Mouse (Mus musculus): ENCODE measurements around the gene Mafb.

The Mafb gene

DNA sequence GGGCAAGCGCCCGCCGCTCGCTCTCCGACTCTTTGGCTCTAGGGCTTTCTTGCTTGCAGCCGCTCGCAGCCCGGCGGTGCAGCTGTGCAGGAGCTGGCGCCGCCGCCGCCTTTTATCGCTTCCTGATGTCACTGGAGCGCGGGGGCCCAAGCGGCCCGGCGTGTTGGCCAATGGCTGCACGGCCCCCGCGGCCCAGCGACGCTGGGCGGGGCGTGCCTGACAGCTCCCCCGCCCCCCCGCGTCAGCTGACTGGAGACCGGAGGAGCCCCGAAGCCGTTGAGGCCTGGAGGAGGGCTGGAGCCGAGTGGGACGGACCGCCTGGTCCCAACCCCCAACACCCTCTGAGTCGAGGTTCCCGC, at the start of gene Mafb:
Gene Mafb (minus strand): TSS at position 86 of the 359 bp plus-strand sequence.
- peak; percentile 97 for DNase-seq

GRCm38 (mm10) chr2:160415161-160415560, 48.3 kb upstream of the Mafb start:
- no peak for DNase-seq

GRCm38 (mm10) chr2:160414736-160415135, 47.9 kb upstream of the Mafb start:
- DNase-seq: no peak

DNA sequence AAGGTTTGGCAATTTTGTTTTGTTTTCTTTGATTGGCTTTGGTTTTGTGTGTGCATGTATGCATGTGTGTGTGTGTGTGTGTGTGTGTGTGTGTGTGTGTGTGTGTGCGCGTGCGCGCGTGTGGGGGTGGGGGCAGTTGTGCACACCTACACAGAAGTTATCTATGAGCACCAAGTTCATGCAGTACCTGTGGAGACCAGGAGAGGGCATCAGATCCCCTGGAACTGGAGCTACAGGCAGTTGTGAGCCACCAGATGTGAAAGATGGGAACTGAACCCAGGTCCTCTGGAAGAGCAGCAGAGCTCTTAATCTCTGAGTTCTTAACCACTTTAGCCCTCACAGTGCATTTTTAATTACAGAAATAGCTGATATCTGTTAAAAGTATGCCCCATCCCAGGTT, 47.1 kb upstream of the Mafb start:
- DNase-seq: peak; percentile 19

DNA sequence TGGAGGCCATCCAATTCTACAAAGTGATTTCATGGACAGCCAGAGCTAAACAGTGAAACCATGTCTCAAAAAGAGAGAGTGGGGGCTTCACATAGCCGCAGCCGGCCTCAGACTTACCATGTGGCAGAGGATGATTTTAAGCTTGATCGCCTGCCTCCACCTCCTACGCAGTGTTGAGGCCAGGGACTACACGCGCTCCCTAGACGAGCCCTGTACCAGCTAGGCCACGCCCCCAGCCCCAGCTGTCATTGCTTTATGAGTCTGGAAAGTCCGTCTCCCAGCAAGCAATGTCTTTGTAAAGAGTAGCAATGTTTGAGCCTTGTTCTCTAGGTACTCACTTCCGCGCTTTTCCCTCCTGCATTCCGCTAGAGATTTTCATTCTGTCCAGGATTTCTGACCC, 46.2 kb upstream of the Mafb start:
- peak; percentile 53 for DNase-seq

DNA sequence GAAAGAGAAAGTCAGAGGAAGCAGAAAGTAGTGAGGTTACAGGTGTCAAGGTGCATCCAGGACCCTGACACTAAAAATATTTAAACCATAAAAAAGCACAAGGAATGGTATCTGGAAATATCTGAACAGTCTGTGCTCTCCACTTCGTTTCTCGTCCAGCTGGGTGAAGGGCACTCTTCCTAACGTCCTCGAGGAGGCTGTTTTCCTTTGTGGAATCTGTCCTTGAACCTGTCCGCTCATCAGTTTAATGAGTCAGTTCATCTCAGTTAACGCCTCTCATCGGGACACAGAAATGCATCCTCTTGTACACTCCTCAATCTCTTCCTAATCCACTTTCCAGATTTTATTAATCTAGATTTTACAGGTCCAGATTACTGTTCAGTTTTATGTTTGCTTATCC, 44.6 kb upstream of the Mafb start:
- no peak for DNase-seq

GRCm38 (mm10) chr2:160407720-160408119, 40.9 kb upstream of the Mafb start:
- no peak for DNase-seq

- no peak for DNase-seq
Measured at GRCm38 (mm10) chr2:160397747-160398146, 30.9 kb upstream of the Mafb start.

DNA sequence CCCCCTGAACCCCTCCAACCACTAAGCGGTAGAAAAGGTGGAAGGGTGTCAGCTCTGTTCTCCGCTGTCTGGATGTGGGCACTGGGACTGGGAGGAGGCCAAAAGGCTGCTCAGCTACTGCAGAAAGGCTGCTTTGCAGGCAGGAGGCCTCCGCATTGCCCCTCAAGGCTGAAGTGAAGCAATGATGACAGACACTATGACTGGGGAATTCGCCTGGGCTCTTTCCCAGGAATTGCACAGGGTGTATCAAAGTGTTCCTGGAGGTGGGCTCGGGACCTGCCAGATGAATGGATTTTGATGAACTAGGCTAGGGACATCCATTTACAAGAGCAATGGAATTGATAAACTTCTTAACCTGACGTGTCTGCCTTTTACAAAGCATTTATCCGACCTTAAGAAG, 27.9 kb upstream of the Mafb start:
- DNase-seq: no peak

DNA sequence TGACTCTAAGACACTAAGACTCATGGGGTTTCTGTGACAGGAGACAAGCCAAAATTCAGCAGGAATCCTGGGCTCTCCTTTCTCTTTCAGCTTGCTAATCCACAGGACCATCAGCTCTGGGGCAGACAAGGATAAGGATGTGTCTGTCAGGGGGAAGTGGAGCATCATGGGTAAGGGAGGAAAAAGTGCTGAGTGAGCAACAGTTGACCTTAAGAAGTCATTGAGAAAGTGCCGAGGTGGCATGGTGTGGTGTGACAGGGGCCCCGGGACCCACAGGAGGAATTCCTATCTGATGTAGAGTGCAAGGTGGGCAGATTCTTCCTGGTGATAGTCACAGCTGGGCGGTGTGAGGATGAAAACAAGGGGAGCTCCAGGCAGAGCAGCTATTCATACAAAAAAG, 25.8 kb upstream of the Mafb start:
- DNase-seq: no peak

DNA sequence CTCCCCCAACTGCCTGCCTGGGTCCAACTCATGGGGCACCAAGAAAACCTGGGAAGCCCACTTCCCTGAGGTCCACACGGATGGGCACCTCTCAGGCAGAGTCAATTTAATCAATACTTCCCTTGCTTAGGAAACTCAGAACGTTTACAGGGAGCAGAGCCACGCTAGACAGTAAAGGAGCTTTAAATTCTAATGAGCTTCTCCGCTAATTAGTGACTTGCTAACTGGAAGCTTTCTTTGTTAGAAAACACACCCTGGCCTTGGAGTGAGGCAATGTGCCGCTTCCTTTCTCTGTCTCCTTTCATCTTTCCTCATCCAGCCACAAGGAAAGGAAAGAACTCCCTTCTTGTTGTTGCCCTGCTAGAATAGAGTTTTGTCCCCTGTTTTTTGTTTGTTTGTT, 21.7 kb upstream of the Mafb start:
- DNase-seq: no peak

DNA sequence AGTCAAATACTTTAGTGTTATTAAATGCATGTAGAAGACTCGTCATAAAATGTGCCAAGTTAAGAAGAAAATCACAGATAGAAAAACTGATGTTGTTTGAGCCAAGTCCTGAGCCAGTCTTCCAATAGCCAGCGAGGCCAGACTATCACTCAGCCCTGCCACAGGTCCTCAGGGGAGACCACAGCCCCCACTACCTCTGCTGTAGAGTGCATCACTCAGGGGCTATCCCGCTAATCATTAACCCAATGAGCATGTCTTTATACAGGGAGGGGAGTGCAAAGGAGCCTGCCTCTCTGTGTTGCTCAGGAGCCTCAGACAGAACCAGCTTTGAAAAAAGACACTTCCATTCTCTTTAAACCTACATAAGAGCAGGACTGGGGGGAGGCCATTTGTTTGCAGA, 16.6 kb upstream of the Mafb start:
- DNase-seq: no peak

GRCm38 (mm10) chr2:160378271-160378670, 11.4 kb upstream of the Mafb start:
- DNase-seq: peak; percentile 56

DNA sequence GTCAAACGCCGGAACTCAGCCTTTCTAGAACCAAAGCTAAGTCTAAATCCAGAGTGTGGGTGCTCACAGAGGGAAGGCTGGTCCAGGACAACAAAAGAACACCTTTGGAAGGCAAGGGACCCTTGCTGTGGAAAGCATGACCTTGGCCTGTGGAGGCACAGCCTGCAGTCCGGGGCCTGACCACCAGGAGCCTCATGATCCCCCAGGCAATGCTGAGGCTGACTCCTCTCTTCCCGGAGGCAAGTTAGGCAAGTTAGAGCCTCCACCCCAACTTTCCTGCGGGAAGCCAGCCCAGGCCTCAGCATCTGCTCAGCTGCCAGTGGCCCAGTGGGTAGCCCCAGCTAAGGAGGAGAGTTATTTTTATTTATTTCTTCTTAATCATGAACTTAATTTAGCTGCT, 9.4 kb upstream of the Mafb start:
- no peak for DNase-seq

DNA sequence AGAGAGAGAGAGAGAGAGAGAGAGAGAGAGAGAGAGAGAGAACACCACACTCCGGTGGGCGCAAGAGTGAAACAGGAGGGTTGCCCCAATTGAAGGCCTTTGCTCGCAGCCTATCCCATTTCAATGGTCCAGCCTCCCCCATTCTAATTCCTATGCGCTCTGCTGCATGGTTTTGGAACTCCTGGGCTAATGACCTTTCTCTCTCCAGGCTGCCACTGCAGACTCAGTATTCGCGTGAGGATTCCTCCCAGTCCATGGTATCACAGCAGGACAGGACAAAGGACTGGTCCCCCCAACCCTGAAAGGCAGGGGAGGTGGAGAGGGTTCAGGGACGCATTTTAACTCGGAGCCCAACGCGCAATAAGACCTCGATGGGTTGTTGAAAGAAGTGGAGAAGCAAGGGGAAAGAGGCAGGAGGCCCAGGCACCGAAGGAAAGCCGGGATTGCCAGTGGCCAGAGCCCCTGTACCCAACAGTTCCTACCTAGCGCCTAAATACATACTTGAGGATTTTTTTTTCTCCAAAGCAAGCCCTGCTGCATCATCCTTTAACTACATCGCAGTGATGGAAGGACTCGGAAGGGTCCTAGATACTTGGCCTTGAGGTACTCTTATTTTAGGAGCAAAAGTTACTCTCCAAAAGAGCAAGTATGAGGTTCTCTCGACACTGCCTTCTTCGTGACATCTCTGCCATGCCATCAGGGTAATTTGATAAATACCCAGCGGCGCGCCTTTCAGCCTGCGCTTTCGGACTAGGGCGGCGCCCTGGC, 3.0 kb upstream of the Mafb start:
- no peak for DNase-seq

- no peak for DNase-seq
Measured at GRCm38 (mm10) chr2:160368422-160369357, 1.8 kb upstream of the Mafb start.

DNA sequence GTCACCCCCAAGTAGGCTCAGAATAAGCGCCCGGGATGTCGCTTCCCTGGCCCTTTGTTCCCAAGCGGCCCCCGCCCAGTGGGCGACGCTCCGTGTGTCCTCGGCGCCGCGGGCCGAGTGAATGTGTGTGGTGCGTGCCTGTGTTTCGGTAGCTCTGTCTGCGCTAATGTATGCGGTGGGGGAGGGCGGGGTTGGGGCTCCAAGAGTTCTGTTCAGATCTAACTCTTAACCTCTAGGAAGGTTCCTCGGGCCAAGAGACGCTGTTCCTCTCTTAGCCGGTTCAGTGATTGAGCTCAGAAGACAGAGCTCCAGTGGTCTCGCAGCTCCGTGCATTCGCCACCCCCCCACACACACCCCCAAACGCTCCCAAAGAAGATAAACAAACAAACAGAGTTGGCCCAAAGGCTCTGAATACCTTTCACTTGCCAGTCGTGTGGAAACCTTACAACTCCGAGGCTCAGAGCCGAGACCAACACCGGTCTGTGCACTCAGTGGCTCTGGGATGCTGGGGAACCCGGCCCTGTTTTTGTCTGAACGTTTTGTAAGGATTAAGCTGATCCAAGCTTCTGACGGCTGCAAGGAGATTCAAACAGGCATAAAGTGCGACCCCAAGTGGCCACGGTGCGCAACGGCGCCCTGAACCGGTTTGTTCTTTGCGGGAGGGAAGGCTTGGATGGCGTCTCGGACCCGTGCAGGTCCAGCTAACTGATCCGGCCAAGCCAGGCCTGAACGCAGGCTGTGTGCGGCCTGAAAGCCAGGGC, 763 bp upstream of the Mafb start:
- peak; percentile 92 for DNase-seq

DNA sequence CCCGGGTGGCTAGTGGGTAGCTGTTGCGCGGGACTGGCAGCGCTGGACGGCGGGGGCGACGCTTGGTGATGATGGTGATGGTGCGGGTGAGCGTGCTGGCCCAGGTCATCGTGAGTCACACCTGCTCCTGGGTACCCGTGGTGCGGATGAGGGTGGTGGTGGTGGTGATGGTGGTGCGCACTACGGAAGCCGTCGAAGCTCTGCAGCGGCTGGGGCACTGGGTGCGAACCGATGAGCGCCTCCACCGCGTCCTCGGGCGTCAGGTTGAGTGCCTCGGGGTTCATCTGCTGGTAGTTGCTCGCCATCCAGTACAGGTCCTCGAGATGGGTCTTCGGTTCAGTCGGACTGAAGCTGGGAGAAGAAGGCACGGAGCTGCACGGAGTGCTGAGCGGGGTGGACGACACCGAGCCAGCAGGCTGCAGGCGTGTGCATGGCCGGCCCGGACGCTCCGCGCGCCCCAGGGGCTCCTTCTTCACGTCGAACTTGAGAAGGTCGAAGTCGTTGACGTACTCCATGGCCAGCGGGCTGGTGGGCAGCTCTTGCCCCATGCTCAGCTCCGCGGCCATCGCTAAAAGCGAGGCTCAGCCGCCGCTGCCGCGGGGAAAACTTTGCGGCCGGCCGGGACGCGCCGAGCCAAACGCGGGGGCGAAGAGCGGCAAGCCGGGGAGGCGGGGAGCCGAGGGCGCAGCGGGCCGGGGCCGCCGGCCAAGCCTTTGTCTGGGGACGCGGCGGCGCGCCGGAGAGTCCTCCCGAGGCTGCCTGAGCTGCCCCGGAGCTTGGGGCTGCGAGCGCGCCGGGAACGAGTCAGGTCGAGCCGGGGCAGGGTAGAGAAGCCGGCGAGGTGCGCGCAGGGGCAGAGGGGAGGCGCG, 520 bp downstream of the Mafb start:
- DNase-seq: no peak

- peak; percentile 63 for DNase-seq
Measured at GRCm38 (mm10) chr2:160365107-160365911, 1.6 kb downstream of the Mafb start.

GRCm38 (mm10) chr2:160364666-160365065, 2.2 kb downstream of the Mafb start:
- DNase-seq: no peak

DNA sequence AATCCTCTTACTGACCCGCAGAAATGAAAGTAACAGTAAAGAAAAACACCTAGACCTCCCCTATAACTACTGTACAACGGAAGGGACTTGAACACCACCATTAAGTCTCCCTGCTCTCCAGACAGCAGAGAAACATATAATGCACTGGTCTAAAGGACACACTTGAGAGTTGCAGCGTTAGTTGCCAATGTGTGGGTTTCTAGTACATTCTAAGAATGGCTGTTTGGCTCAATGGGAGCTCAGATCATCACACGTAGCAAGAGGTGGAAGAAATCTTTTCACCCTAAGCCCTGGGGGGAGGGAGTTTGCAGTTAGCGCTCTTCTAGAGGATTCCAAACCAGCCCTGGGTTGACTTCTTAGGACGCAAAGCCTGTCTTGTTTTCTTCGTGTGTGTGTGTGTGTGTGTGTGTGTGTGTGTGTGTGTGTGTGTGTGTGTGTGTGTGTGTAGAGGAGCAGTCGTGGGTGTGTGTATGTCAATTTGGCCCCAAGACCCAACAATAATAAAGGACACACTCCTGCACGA, 2.7 kb downstream of the Mafb start:
- DNase-seq: no peak
